Mouse (Mus musculus): ENCODE results near the gene Sorl1. TPM values are rescaled to one million over a fixed set of nuclear protein-coding genes. Genes with fewer than 3 reads are reported as not detected.

Sorl1 gene
- polyA plus RNA-seq, 1 experiment from 2014 or later = 21.4 TPM

DNA sequence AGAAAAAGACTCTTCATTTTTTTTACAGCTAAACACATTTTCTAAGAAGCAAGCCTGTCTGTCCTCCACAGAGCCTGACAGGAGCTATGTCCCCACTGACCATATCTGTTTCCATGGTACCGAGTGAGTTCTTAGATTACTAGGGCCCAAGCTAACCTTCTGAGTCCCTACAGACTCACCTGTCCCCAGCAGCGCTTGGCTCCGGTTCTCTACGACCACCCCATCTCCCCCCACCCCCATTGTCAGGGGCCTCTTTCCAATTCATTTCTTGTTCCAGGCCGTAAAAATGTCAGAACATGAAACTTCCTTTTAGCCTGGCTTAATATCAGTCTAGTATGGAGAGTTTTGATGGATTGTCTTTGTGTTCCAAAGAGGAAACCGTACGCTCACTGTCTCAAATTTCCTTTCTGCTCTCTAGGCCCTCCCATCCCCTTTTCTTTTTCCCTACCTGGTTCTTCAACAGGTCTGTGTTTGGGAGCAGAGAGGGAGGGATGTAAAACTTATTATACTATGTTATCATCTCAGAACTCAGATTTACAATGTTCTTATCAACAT, 171.4 kb downstream of the Sorl1 start:
- Histone ChIP-seq H3K9me3 (ENCODE audit: control insufficient read depth, low read length) (no peaks in the 10 kb centered on the region), H3K9ac (peak overlapping the region; percentile 71), H3K27ac (peak overlapping the region; percentile 97), H3K4me3 (replicated peaks; ENCODE audit: low read length) (0 out of 2 replicates have a peak overlapping the region, but pooled peaks have one; percentile 14), H3K4me1 (replicated peaks; ENCODE audit: control insufficient read depth, insufficient read depth, low read length) (peaks cover 40% of the 10 kb centered on the region), H3K27me3 (ENCODE audit: control insufficient read depth, insufficient read depth, low read length) (no peaks in the 10 kb centered on the region), H3K4me2 (replicated peaks) (peak overlapping the region; percentile 62), H3K36me3 (replicated peaks; ENCODE audit: control insufficient read depth, insufficient read depth) (no peaks in the 10 kb centered on the region)
- no peak for ATAC-seq (ENCODE audit: low FRiP score)
- DNase-seq (ENCODE audit: low spot score) = no peak
- WGBS = 33% methylated on average over 7 of the region's 7 CpGs

DNA sequence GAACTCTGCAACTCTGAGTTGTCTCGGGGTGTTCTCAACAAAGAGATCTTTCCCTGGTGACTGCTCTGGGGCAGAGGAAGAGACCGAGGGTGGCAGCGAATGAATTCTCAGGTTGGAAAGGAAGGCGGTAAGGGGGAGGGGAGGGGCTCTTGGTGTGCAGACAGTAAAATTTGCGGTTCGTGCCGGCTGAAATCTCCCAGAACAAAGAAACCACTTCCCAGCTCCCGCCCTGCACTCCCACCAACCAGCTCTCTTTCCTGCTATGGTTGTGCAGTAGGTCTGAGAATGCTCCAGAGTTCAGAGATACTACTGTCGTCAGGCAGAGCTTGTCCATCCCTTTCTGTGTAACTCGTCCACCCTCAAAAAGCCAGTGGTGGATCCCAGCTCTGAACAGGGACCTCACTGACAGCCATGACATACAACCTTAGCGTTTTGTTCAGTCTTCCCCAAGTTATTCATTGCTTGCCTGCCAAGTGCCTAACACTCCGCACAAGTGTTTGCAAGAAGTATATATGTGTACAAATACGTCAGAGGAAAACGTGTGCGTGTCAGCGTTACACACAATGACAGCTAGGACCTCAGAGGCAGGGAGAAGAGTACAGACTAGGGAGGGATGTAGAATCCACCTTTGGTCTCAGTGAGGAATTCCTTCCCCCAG, 172.5 kb downstream of the Sorl1 start:
- Histone ChIP-seq H3K27ac (peak overlapping the region; percentile 97), H3K9me3 (ENCODE audit: control insufficient read depth, low read length) (no peaks in the 10 kb centered on the region), H3K4me3 (replicated peaks; ENCODE audit: low read length) (peak overlapping the region; percentile 34), H3K4me2 (replicated peaks) (peak overlapping the region; percentile 62), H3K36me3 (replicated peaks; ENCODE audit: control insufficient read depth, insufficient read depth) (no peaks in the 10 kb centered on the region), H3K27me3 (ENCODE audit: control insufficient read depth, insufficient read depth, low read length) (no peaks in the 10 kb centered on the region), H3K4me1 (replicated peaks; ENCODE audit: control insufficient read depth, insufficient read depth, low read length) (peaks cover 40% of the 10 kb centered on the region), H3K9ac (peak overlapping the region; percentile 71)
- ATAC-seq (ENCODE audit: low FRiP score) = peak; percentile 67
- 10% methylated on average over 16 of the region's 16 CpGs for WGBS
- peak; percentile 74 for DNase-seq (ENCODE audit: low spot score)

DNA sequence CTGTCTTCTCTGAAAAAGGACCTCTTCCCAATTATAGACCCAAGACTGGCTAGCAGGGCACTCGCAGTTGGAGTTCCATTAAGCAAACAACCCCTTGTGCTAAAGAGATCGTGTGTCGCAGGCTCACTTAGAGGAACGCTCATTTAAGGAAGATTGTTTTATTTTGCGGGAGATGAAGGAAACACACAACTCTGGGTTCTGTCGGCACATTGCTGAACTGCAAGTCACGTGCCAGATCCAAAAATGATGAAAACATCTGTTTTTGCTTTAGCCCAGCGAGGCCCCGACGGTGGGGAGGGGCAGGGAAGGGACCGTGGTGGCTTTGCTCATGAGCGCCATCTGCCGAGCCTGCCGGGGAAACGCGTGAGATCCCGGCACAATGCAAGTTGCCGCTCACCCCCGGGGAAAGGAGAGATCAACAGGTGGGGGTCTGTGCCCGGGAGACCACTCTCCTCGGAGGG, 173.1 kb downstream of the Sorl1 start:
- Histone ChIP-seq H3K9ac (peak overlapping the region; percentile 71), H3K9me3 (ENCODE audit: control insufficient read depth, low read length) (no peaks in the 10 kb centered on the region), H3K27ac (peak overlapping the region; percentile 97), H3K4me2 (replicated peaks) (peak overlapping the region; percentile 62), H3K27me3 (ENCODE audit: control insufficient read depth, insufficient read depth, low read length) (no peaks in the 10 kb centered on the region), H3K36me3 (replicated peaks; ENCODE audit: control insufficient read depth, insufficient read depth) (no peaks in the 10 kb centered on the region), H3K4me1 (replicated peaks; ENCODE audit: control insufficient read depth, insufficient read depth, low read length) (peaks cover 40% of the 10 kb centered on the region), H3K4me3 (replicated peaks; ENCODE audit: low read length) (peak overlapping the region; percentile 34)
- peak; percentile 83 for ATAC-seq (ENCODE audit: low FRiP score)
- peak; percentile 94 for DNase-seq (ENCODE audit: low spot score)
- under 1% methylated on average over 21 of the region's 21 CpGs for WGBS

DNA sequence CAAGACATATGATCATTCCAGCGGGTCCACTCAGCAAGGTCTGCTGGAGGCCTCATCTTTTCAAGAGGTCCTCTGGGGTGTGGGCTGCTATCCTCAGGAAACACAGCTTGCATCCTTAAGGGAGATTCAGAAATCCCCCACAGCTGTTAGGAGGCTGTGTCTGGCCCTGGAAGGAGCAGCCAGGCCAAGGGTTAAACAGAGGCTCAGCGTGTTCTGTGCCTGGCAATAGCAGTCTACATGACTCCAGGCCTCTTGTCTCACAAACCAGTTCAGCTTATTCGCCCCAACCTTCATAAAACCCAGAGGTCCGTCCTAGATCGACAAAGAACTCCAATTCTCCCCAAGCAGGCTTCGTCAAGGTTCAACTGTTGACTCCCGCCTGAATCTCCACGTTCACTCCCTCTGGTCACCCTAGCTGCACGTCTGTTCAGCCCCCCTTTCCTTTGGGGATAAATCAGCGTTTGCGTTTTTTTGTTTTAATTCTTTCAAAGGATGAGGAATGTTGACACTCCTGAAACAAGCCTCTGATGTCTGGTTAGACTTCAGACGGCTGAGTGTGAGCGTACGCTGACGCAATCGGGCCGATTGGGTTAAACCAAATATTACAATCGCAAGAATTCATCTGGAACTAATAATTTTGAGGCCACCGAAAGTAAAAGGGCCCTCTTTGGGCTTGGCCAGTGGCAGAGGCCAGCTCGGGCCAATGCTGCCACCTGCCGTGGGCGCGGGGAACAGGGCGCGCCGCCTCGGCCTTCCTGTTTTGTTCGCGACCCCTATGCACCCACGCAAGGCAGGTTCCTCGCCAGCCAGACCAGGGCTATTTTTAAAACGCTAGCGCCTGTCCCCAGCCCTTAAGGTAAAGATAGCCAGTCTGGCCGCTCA, 173.7 kb downstream of the Sorl1 start:
- Histone ChIP-seq H3K4me3 (replicated peaks; ENCODE audit: low read length) (peak overlapping the region; percentile 34), H3K9me3 (ENCODE audit: control insufficient read depth, low read length) (no peaks in the 10 kb centered on the region), H3K4me1 (replicated peaks; ENCODE audit: control insufficient read depth, insufficient read depth, low read length) (peaks cover 40% of the 10 kb centered on the region), H3K27ac (peak overlapping the region; percentile 97), H3K9ac (peak overlapping the region; percentile 71), H3K27me3 (ENCODE audit: control insufficient read depth, insufficient read depth, low read length) (no peaks in the 10 kb centered on the region), H3K4me2 (replicated peaks) (peak overlapping the region; percentile 62), H3K36me3 (replicated peaks; ENCODE audit: control insufficient read depth, insufficient read depth) (no peaks in the 10 kb centered on the region)
- peak; percentile 88 for DNase-seq (ENCODE audit: low spot score)
- WGBS = 3% methylated on average over 34 of the region's 34 CpGs
- ATAC-seq (ENCODE audit: low FRiP score) = peak; percentile 76

DNA sequence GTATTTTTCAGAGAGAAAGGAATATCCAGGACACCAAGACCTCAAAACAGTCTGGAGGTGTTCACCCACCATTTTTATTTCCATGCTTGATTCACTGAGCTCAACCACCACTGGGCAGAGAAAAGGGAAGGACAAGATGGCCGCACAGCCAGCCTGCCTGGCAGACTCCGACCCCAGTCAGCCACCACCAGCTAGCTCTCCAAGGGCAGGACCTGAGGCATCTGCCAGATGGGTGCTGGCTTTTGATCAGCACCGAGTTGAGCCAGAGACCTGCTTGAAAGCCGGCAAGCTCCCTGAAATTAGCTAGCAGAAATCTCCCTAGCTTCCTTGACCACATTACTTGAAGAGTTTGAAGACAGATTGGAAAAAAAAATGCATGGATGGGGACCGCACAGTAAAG, 174.6 kb downstream of the Sorl1 start:
- peak overlapping the region; percentile 97 for H3K27ac ChIP-seq
- 62% methylated on average over 5 of the region's 5 CpGs for WGBS
- H3K4me3 ChIP-seq (replicated peaks; ENCODE audit: low read length) = no peak overlapping the region
- DNase-seq (ENCODE audit: low spot score) = no peak
- no peaks in the 10 kb centered on the region for H3K27me3 ChIP-seq (ENCODE audit: control insufficient read depth, insufficient read depth, low read length)
- H3K36me3 ChIP-seq (replicated peaks; ENCODE audit: control insufficient read depth, insufficient read depth) = no peaks in the 10 kb centered on the region
- H3K9me3 ChIP-seq (ENCODE audit: control insufficient read depth, low read length) = no peaks in the 10 kb centered on the region
- H3K4me2 ChIP-seq (replicated peaks) = peak overlapping the region; percentile 62
- no peak for ATAC-seq (ENCODE audit: low FRiP score)
- peaks cover 40% of the 10 kb centered on the region for H3K4me1 ChIP-seq (replicated peaks; ENCODE audit: control insufficient read depth, insufficient read depth, low read length)
- peak overlapping the region; percentile 71 for H3K9ac ChIP-seq

DNA sequence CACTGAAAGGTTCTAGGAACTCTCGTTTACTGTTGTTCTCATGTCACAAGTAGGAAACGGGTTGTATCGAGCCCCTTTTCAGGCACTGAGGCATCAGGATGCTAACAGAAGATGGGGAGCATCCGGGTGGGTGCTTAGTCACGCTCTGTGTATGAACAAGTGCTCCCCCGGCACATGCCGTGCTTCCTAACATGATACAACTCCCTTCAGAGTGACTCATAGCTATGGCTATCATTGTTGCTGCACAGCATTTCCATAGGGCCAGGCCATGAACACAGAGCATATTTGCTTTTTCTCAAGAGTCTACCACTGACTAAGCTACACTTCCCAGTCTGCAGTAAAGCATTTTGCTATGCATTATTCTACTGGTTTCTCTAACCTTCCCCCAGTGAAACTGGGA, 179.1 kb downstream of the Sorl1 start:
- no peaks in the 10 kb centered on the region for H3K36me3 ChIP-seq (replicated peaks; ENCODE audit: control insufficient read depth, insufficient read depth)
- DNase-seq (ENCODE audit: low spot score) (no peak), ATAC-seq (ENCODE audit: low FRiP score) (no peak)
- 90% methylated on average over 7 of the region's 7 CpGs for WGBS
- no peaks in the 10 kb centered on the region for H3K9me3 ChIP-seq (ENCODE audit: control insufficient read depth, low read length)
- H3K4me2 ChIP-seq (replicated peaks) = no peak overlapping the region
- no peak overlapping the region for H3K4me3 ChIP-seq (replicated peaks; ENCODE audit: low read length)
- no peaks in the 10 kb centered on the region for H3K27me3 ChIP-seq (ENCODE audit: control insufficient read depth, insufficient read depth, low read length)
- H3K4me1 ChIP-seq (replicated peaks; ENCODE audit: control insufficient read depth, insufficient read depth, low read length) = peaks cover 16% of the 10 kb centered on the region
- no peak overlapping the region for H3K27ac ChIP-seq
- H3K9ac ChIP-seq = no peak overlapping the region

DNA sequence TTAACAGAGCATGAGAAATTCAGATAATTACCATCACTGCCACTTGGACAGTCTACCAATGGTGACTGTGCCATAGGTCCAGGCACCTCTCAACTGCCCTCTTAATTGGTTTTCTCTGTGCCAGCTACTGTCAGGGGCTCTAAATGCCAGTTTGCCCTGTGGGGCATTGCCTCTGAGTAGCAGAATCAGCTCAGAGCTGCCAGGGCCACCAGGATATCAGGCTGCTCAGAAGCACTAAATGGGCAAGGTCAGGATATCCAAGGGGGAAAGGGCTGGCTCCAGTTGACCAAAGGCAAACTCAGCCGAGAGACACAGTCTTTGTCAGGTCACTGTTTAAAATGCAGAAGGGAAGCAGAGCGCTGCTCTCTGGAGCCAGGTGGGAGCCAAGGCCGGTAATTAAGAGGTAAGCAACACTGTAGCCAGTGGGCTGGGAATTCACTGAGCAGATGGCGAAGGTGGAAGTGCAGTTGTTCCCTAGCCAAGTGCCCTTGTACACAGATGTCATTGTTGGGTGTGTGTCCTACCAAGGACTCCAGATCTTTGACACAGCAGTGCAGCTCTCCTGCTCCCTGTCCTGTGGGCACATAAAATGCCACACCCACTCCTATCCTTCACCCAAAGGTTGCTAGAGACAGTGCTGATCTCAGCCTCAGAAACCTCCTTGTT, 181.0 kb downstream of the Sorl1 start:
- no peak for DNase-seq (ENCODE audit: low spot score)
- H3K27ac ChIP-seq = peak overlapping the region; percentile 47; the same call in 1 of the 2 replicates

DNA sequence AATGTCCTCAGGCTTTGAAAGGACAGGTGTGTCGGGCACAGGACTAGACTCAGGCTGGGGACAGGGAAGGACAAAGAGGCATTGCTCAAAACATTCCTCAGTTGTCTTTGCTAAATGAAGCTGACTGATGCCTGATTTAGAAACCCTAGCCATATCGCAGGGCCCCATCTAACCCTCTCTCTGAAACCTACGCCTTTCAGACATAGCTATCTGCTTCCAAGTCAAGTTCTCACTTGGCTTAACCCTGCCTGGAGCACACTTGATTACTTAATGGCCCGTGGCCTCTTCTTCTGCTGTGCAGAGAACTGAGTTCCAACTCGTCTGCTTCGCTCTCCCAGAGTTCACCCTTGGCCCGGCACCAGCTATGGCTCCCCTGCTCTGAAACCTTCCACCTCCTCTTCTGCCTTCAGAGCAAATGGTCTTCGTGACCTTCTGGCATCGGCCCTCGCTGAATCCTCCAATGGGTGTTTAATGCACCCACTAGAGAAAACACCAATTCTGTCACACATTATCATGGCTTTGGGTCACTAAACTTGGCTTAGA, 183.7 kb downstream of the Sorl1 start:
- H3K27ac ChIP-seq = no peak overlapping the region
- H3K4me3 ChIP-seq (replicated peaks; ENCODE audit: low read length) = no peak overlapping the region
- H3K27me3 ChIP-seq (ENCODE audit: control insufficient read depth, insufficient read depth, low read length) = no peaks in the 10 kb centered on the region
- H3K4me2 ChIP-seq (replicated peaks) = no peak overlapping the region
- peaks cover 41% of the 10 kb centered on the region for H3K4me1 ChIP-seq (replicated peaks; ENCODE audit: control insufficient read depth, insufficient read depth, low read length)
- 78% methylated on average over 10 of the region's 10 CpGs for WGBS
- no peaks in the 10 kb centered on the region for H3K36me3 ChIP-seq (replicated peaks; ENCODE audit: control insufficient read depth, insufficient read depth)
- DNase-seq (ENCODE audit: low spot score) (no peak), ATAC-seq (ENCODE audit: low FRiP score) (no peak)
- no peaks in the 10 kb centered on the region for H3K9me3 ChIP-seq (ENCODE audit: control insufficient read depth, low read length)
- no peak overlapping the region for H3K9ac ChIP-seq

More for the DNA sequence above, 181.0 kb downstream of the Sorl1 start:
- Histone ChIP-seq H3K4me1 (replicated peaks; ENCODE audit: control insufficient read depth, insufficient read depth, low read length) (peaks cover 21% of the 10 kb centered on the region), H3K9ac (no peak overlapping the region), H3K4me2 (replicated peaks) (no peak overlapping the region), H3K36me3 (replicated peaks; ENCODE audit: control insufficient read depth, insufficient read depth) (no peaks in the 10 kb centered on the region), H3K9me3 (ENCODE audit: control insufficient read depth, low read length) (no peaks in the 10 kb centered on the region), H3K27me3 (ENCODE audit: control insufficient read depth, insufficient read depth, low read length) (no peaks in the 10 kb centered on the region), H3K4me3 (replicated peaks; ENCODE audit: low read length) (no peak overlapping the region)
- ATAC-seq (ENCODE audit: low FRiP score) = no peak; the same call in 1 of the 2 replicates
- 53% methylated on average over 4 of the region's 4 CpGs for WGBS

All from hindbrain, embryonic 14.5 days (tissue).